Mouse (Mus musculus): ENCODE data around the gene Wdr54. TPM values are rescaled to one million over a fixed set of nuclear protein-coding genes. Genes with fewer than 3 reads are reported as not detected.
A peak's percentile ranks its signal among the peaks of the same experiment; 100 is the strongest.

Wdr54 gene
- polyA plus RNA-seq, 1 experiment from 2014 or later = 21.7 TPM

DNA sequence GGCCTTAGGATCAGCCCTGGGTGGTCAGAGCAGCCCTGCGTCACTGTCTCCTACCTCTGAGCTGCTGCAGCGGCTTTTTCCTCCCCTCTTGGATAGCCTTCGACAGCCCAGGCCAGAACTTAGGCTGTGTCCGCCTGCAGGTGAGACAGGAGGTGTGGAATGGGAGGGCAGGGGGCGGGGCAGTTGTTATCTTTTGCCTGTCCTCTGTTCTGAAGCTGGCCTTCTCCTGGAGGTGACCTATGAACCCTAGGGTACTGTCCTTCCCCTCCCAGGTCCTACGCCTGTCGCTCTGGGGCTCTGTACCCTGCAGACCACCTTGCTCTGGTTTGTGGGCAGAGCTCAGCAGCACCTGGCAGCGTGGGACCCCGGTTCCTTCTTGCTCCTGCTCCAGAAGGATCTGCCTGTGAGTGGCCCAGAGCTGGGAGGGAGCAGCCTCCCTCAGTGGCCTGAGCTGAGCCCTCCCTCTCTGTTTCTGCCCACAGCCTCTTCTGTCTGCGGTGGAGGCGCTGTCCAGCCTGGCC is 53.0 kb downstream of the Wdr54 start:
- 40% methylated on average over 11 of the region's 11 CpGs for WGBS
- peak overlapping the region; percentile 85 for H3K9ac ChIP-seq (replicated peaks; ENCODE audit: low read depth, low read length)
- ATAC-seq = no peak
- no peaks in the 10 kb centered on the region for H3K36me3 ChIP-seq (ENCODE audit: control insufficient read depth, insufficient read depth)
- H3K4me1 ChIP-seq (replicated peaks; ENCODE audit: control insufficient read depth, insufficient read depth, low read length) = peaks cover 23% of the 10 kb centered on the region
- peak overlapping the region; percentile 75 for H3K4me3 ChIP-seq (replicated peaks; ENCODE audit: low read length)
- peaks cover 7% of the 10 kb centered on the region; the same call in 1 of the 2 replicates for H3K27me3 ChIP-seq (replicated peaks; ENCODE audit: control insufficient read depth, insufficient read depth, low read length)
- no peak overlapping the region for H3K27ac ChIP-seq (ENCODE audit: low read length)
- H3K9me3 ChIP-seq (ENCODE audit: control insufficient read depth, low read length) = no peaks in the 10 kb centered on the region
- peak overlapping the region; percentile 98 for H3K4me2 ChIP-seq (ENCODE audit: low read length)

DNA sequence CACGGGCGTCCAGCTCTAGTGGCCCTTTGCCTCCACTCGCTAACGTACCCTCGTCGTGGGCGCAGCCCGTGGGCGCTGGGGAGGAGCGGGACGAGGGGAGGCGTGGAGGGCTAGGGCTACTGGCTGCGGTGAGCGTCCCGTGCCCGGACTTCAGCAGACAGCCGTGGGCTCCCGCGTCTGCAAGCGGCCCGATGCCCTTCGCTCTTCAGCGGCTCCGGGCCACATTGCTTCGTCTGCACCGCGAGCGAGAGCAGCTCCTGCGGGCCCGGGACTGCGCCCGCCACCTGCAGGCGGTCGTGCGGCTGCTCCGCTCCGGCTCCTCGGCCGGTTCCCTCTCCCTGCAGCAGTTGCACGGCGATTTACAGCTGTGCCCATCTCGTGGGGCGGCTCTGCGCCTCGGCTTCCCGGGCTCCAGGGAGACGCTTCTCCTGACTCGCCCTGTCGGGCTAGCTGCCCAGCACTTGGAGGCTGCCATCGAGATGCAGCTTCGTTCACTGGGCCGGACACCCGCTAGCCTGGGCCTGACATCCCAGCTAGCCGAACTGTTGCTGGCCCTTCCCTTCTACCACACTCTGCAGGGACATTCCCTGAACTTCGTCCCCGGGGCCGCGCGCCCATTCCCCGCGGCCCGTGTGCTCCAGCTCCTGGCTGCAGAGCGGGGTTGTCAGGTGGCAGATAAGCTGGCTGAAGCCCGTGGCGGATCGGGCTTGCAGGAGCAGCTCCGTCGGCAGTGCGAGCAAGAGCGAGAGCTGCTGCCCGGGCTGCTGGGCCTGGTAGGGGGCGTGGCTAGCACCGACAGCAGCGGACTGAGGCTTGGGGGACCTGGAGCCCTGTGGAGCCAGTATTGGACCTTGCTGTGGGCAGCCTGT is 54.3 kb downstream of the Wdr54 start:
- H3K36me3 ChIP-seq (ENCODE audit: control insufficient read depth, insufficient read depth) = no peaks in the 10 kb centered on the region
- H3K4me1 ChIP-seq (replicated peaks; ENCODE audit: control insufficient read depth, insufficient read depth, low read length) = peaks cover 16% of the 10 kb centered on the region
- H3K9me3 ChIP-seq (ENCODE audit: control insufficient read depth, low read length) = no peaks in the 10 kb centered on the region
- H3K4me3 ChIP-seq (replicated peaks; ENCODE audit: low read length) = peak overlapping the region; percentile 75
- H3K9ac ChIP-seq (replicated peaks; ENCODE audit: low read depth, low read length) = peak overlapping the region; percentile 85
- peaks cover 7% of the 10 kb centered on the region; the same call in 1 of the 2 replicates for H3K27me3 ChIP-seq (replicated peaks; ENCODE audit: control insufficient read depth, insufficient read depth, low read length)
- peak overlapping the region; percentile 80 for H3K27ac ChIP-seq (ENCODE audit: low read length)
- under 1% methylated on average over 74 of the region's 74 CpGs for WGBS
- peak overlapping the region; percentile 98 for H3K4me2 ChIP-seq (ENCODE audit: low read length)
- ATAC-seq = peak; percentile 73

DNA sequence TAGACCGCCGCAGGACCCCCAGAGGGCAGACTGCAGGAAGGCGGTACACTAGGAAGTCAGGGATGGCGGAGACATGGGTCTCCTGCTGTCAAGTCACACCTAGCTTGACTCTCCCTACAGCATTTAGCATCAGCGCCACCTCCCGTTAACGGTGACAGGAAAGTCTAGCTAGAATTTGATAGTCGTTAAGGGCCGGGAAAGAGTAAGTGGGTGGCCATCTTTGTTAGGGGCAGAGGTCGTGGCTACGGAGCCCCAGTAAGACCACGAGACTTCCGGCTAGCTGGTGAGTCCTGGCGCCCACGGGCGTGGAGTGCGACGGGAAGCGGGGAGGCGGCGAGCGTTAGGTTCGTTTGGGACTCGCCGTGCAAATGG is 54.9 kb downstream of the Wdr54 start, which contains the start of the genes Ccdc142 and Gm42688:
TSS of gene Ccdc142 (plus strand) at position 286 of the 372 bp plus-strand sequence.
TSS of gene Gm42688 (plus strand) at position 302 of the 372 bp plus-strand sequence.
- peaks cover 7% of the 10 kb centered on the region for H3K27me3 ChIP-seq (replicated peaks; ENCODE audit: control insufficient read depth, insufficient read depth, low read length)
- peak; percentile 77 for ATAC-seq
- peak within 1 kb of the TSS; percentile 85 for H3K9ac ChIP-seq (replicated peaks; ENCODE audit: low read depth, low read length)
- H3K9me3 ChIP-seq (ENCODE audit: control insufficient read depth, low read length) = no peaks in the 10 kb centered on the region
- WGBS = 1% methylated on average over 25 of the region's 25 CpGs
- peak within 1 kb of the TSS; percentile 75 for H3K4me3 ChIP-seq (replicated peaks; ENCODE audit: low read length)
- peaks cover 16% of the 10 kb centered on the region for H3K4me1 ChIP-seq (replicated peaks; ENCODE audit: control insufficient read depth, insufficient read depth, low read length)
- H3K36me3 ChIP-seq (ENCODE audit: control insufficient read depth, insufficient read depth) = no peaks in the 10 kb centered on the region
- H3K27ac ChIP-seq (ENCODE audit: low read length) = peak within 1 kb of the TSS; percentile 80
- peak within 1 kb of the TSS; percentile 98 for H3K4me2 ChIP-seq (ENCODE audit: low read length)

Other genes starting within 250 kb of the Wdr54 start
- 16.3 and 18.7 TPM in 2 replicates for gene Sema4f, start 216.6 kb downstream of the Wdr54 start, polyA plus RNA-seq (2015; fragmentation: Nextera tagmentation; extraction: Ambion mirVana)
- not detected in 2 replicates for gene M1ap, start 209.5 kb downstream of the Wdr54 start, polyA plus RNA-seq (2015; fragmentation: Nextera tagmentation; extraction: Ambion mirVana)
- gene Dok1, start 122.9 kb downstream of the Wdr54 start, polyA plus RNA-seq (2015; fragmentation: Nextera tagmentation; extraction: Ambion mirVana) = 2.0 and 2.1 TPM in 2 replicates
- 5.3 and 6.0 TPM in 2 replicates for gene Loxl3, start 122.2 kb downstream of the Wdr54 start, polyA plus RNA-seq (2015; fragmentation: Nextera tagmentation; extraction: Ambion mirVana)
- 157 and 186 TPM in 2 replicates for gene Aup1, start 101.9 kb downstream of the Wdr54 start, polyA plus RNA-seq (2015; fragmentation: Nextera tagmentation; extraction: Ambion mirVana)
- 70.7 and 77.8 TPM in 2 replicates for gene Htra2, start 101.1 kb downstream of the Wdr54 start, polyA plus RNA-seq (2015; fragmentation: Nextera tagmentation; extraction: Ambion mirVana)
- gene Dqx1, start 98.6 kb downstream of the Wdr54 start, polyA plus RNA-seq (2015; fragmentation: Nextera tagmentation; extraction: Ambion mirVana) = 0.30 and 0.31 TPM in 2 replicates
- not detected in 2 replicates for gene Tlx2, start 86.1 kb downstream of the Wdr54 start, polyA plus RNA-seq (2015; fragmentation: Nextera tagmentation; extraction: Ambion mirVana)
- 45.5 and 46.5 TPM in 2 replicates for gene Pcgf1, start 78.5 kb downstream of the Wdr54 start, polyA plus RNA-seq (2015; fragmentation: Nextera tagmentation; extraction: Ambion mirVana)
- gene Lbx2, start 70.0 kb downstream of the Wdr54 start, polyA plus RNA-seq (2015; fragmentation: Nextera tagmentation; extraction: Ambion mirVana) = not detected in 2 replicates
- gene Ccdc142, start 54.8 kb downstream of the Wdr54 start, polyA plus RNA-seq (2015; fragmentation: Nextera tagmentation; extraction: Ambion mirVana) = 3.2 and 4.3 TPM in 2 replicates
- gene Gm42688, start 54.8 kb downstream of the Wdr54 start, polyA plus RNA-seq (2015; fragmentation: Nextera tagmentation; extraction: Ambion mirVana) = 4.1 and 4.9 TPM in 2 replicates
- 109 and 122 TPM in 2 replicates for gene Mrpl53, start 47.4 kb downstream of the Wdr54 start, polyA plus RNA-seq (2015; fragmentation: Nextera tagmentation; extraction: Ambion mirVana)
- gene Mogs, start 40.9 kb downstream of the Wdr54 start, polyA plus RNA-seq (2015; fragmentation: Nextera tagmentation; extraction: Ambion mirVana) = 21.8 and 22.6 TPM in 2 replicates
- 209 and 228 TPM in 2 replicates for gene Wbp1, start 34.8 kb downstream of the Wdr54 start, polyA plus RNA-seq (2015; fragmentation: Nextera tagmentation; extraction: Ambion mirVana)
- 11.4 and 14.4 TPM in 2 replicates for gene Ino80b, start 31.0 kb downstream of the Wdr54 start, polyA plus RNA-seq (2015; fragmentation: Nextera tagmentation; extraction: Ambion mirVana)
- 6.9 and 7.4 TPM in 2 replicates for gene Rtkn, start 20.9 kb downstream of the Wdr54 start, polyA plus RNA-seq (2015; fragmentation: Nextera tagmentation; extraction: Ambion mirVana)
- gene 1700003E16Rik, start within 50 bp of the Wdr54 start, polyA plus RNA-seq (2015; fragmentation: Nextera tagmentation; extraction: Ambion mirVana) = 7.8 and 9.4 TPM in 2 replicates
- 150 and 158 TPM in 2 replicates for gene Dctn1, start 9.5 kb upstream of the Wdr54 start, polyA plus RNA-seq (2015; fragmentation: Nextera tagmentation; extraction: Ambion mirVana)
- gene Slc4a5, start 63.4 kb upstream of the Wdr54 start, polyA plus RNA-seq (2015; fragmentation: Nextera tagmentation; extraction: Ambion mirVana) = 0.52 and 0.76 TPM in 2 replicates
- gene Mthfd2, start 169.5 kb upstream of the Wdr54 start, polyA plus RNA-seq (2015; fragmentation: Nextera tagmentation; extraction: Ambion mirVana) = 22.3 and 28.6 TPM in 2 replicates
- 30.2 and 36.6 TPM in 2 replicates for gene Mob1a, start 169.6 kb upstream of the Wdr54 start, polyA plus RNA-seq (2015; fragmentation: Nextera tagmentation; extraction: Ambion mirVana)
- 48.2 and 49.3 TPM in 2 replicates for gene Bola3, start 192.8 kb upstream of the Wdr54 start, polyA plus RNA-seq (2015; fragmentation: Nextera tagmentation; extraction: Ambion mirVana)